15 mouse cellular contexts compared by ENCODE assay signal in the genomic region with DNA sequence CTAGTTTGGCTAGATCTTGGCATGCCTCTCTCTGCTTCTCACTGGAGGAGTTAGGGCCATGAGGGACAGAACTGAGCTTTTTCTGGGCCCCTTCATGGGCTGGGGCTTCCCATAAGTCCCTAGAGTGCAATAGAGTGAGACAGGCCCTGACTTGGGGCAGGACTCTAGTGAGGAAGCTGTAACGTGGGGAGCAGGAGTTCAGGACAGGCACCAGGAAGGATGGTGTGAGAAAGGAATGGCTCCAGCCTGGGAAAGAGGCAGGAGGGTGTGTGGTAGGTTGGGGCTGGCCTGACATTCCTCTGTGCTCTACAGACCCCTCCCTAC. TPM values are rescaled to one million over a fixed set of nuclear protein-coding genes. Genes with fewer than 3 reads are reported as not detected.
DNase-seq lines count a peak whose midpoint lies in the region; ATAC-seq and TF ChIP-seq lines count a peak whose summit lies in the region.
"Had no signal": no experiment of that assay in that cellular context is flagged by ENCODE, and none has a peak within 500 bp of the region (broad histone marks: within the 10 kb centered on the region; RNA-seq: fewer than 3 reads in every experiment).

No protein-coding gene starts in this region.

- intact Hi-C loops in heart, postnatal 14 days (cut with DNase I) = loop anchor here (5.0 kb wide), 1 partner anchor 33 kb away; no protein-coding TSS in a partner anchor

- no peak for TF ChIP-seq CTCF in hindbrain, postnatal 0 days (IDR thresholded peaks at IDR 0.05; ENCODE audit: low read depth)
- no peak for TF ChIP-seq CTCF in stomach, postnatal 0 days (IDR thresholded peaks at IDR 0.05; ENCODE audit: low read depth)

- H3K27me3 ChIP-seq in heart, embryonic 10.5 days (ENCODE audit: insufficient read depth, poor library complexity, severe bottlenecking) = no peaks in the 10 kb centered on the region
- no peaks in the 10 kb centered on the region for H3K27me3 ChIP-seq in hindbrain, postnatal 0 days (ENCODE audit: insufficient read depth, low read length)
- H3K27me3 ChIP-seq in hindbrain, embryonic 12.5 days = no peaks in the 10 kb centered on the region; the same call in 1 of the 2 replicates
- H3K27me3 ChIP-seq in stomach, embryonic 14.5 days (ENCODE audit: control insufficient read depth, insufficient read depth, low read length) = no peaks in the 10 kb centered on the region
- H3K27me3 ChIP-seq in stomach, postnatal 0 days (ENCODE audit: control insufficient read depth, insufficient read depth, low read length) = no peaks in the 10 kb centered on the region
- H3K27me3 ChIP-seq in midbrain, embryonic 10.5 days (ENCODE audit: low read depth, poor library complexity, severe bottlenecking) = no peaks in the 10 kb centered on the region
- H3K27me3 ChIP-seq: limb, embryonic 13.5 days; midbrain, embryonic 12.5 days had no signal

- WGBS in heart, embryonic 10.5 days = 58% methylated on average over 1 of the region's 1 CpGs
- 70% methylated on average over 1 of the region's 1 CpGs for WGBS in hindbrain, postnatal 0 days
- 80% methylated on average over 1 of the region's 1 CpGs for WGBS in hindbrain, embryonic 12.5 days
- 62% methylated on average over 1 of the region's 1 CpGs for WGBS in stomach, embryonic 14.5 days
- 42% methylated on average over 1 of the region's 1 CpGs for WGBS in stomach, postnatal 0 days
- WGBS in midbrain, embryonic 10.5 days = 84% methylated on average over 1 of the region's 1 CpGs

- H3K9me3 ChIP-seq in heart, embryonic 10.5 days = no peaks in the 10 kb centered on the region
- H3K9me3 ChIP-seq in hindbrain, postnatal 0 days (ENCODE audit: low read length) = no peaks in the 10 kb centered on the region
- H3K9me3 ChIP-seq in hindbrain, embryonic 12.5 days (replicated peaks) = no peaks in the 10 kb centered on the region
- no peaks in the 10 kb centered on the region for H3K9me3 ChIP-seq in stomach, embryonic 14.5 days (ENCODE audit: control insufficient read depth, low read depth, low read length)
- no peaks in the 10 kb centered on the region for H3K9me3 ChIP-seq in stomach, postnatal 0 days (ENCODE audit: control insufficient read depth, low read length)
- H3K9me3 ChIP-seq in midbrain, embryonic 10.5 days (replicated peaks) = no peaks in the 10 kb centered on the region
- H3K9me3 ChIP-seq: G1E; limb, embryonic 13.5 days; midbrain, embryonic 12.5 days had no signal

- H3K4me2 ChIP-seq in hindbrain, postnatal 0 days (ENCODE audit: low read depth, low read length) = no peak overlapping the region
- no peak overlapping the region for H3K4me2 ChIP-seq in hindbrain, embryonic 12.5 days (replicated peaks)
- no peak overlapping the region for H3K4me2 ChIP-seq in stomach, embryonic 14.5 days (replicated peaks; ENCODE audit: low read depth, low read length)
- H3K4me2 ChIP-seq in stomach, postnatal 0 days (replicated peaks; ENCODE audit: low read depth) = no peak overlapping the region
- H3K4me2 ChIP-seq: limb, embryonic 13.5 days; midbrain, embryonic 12.5 days had no signal

- peaks cover 77% of the 10 kb centered on the region for H3K36me3 ChIP-seq in heart, embryonic 10.5 days
- H3K36me3 ChIP-seq in hindbrain, postnatal 0 days (ENCODE audit: insufficient read depth, low read length) = peaks cover 37% of the 10 kb centered on the region
- peaks cover 46% of the 10 kb centered on the region for H3K36me3 ChIP-seq in hindbrain, embryonic 12.5 days
- peaks cover 54% of the 10 kb centered on the region for H3K36me3 ChIP-seq in stomach, embryonic 14.5 days (ENCODE audit: control insufficient read depth, insufficient read depth, low read length)
- peaks cover 38% of the 10 kb centered on the region for H3K36me3 ChIP-seq in stomach, postnatal 0 days (ENCODE audit: control insufficient read depth, insufficient read depth, low read length)
- peaks cover 79% of the 10 kb centered on the region for H3K36me3 ChIP-seq in midbrain, embryonic 10.5 days

- no peak for DNase-seq in heart, embryonic 10.5 days (ENCODE audit: low spot score)
- no peak for DNase-seq in heart, postnatal 14 days
- no peak for DNase-seq in hindbrain, postnatal 0 days (ENCODE audit: low spot score)
- DNase-seq in stomach, postnatal 0 days (ENCODE audit: low spot score) = no peak
- DNase-seq in lung, postnatal 36 days = no peak
- DNase-seq in midbrain, embryonic 10.5 days (ENCODE audit: low spot score) = no peak
- DNase-seq: gastrocnemius, postnatal 10 days; layer of hippocampus, postnatal 36 days; right cerebral cortex, postnatal 14 days had no signal

- no peak overlapping the region for H3K4me3 ChIP-seq in heart, embryonic 10.5 days
- H3K4me3 ChIP-seq in hindbrain, postnatal 0 days (ENCODE audit: low read length) = no peak overlapping the region
- H3K4me3 ChIP-seq in hindbrain, embryonic 12.5 days = no peak overlapping the region
- no peak overlapping the region for H3K4me3 ChIP-seq in stomach, embryonic 14.5 days (ENCODE audit: low read depth, low read length)
- no peak overlapping the region for H3K4me3 ChIP-seq in stomach, postnatal 0 days (ENCODE audit: low read depth, low read length)
- no peak overlapping the region for H3K4me3 ChIP-seq in midbrain, embryonic 10.5 days
- H3K4me3 ChIP-seq: limb, embryonic 13.5 days; midbrain, embryonic 12.5 days had no signal

- no peak overlapping the region for H3K9ac ChIP-seq in hindbrain, postnatal 0 days (replicated peaks; ENCODE audit: low read length)
- no peak overlapping the region for H3K9ac ChIP-seq in hindbrain, embryonic 12.5 days
- no peak overlapping the region for H3K9ac ChIP-seq in stomach, embryonic 14.5 days (replicated peaks; ENCODE audit: low read depth, low read length)
- H3K9ac ChIP-seq in stomach, postnatal 0 days (ENCODE audit: low read length) = no peak overlapping the region
- H3K9ac ChIP-seq: limb, embryonic 13.5 days; midbrain, embryonic 12.5 days had no signal

- ATAC-seq in hindbrain, postnatal 0 days = no peak
- ATAC-seq in hindbrain, embryonic 12.5 days (ENCODE audit: low FRiP score) = no peak
- no peak for ATAC-seq in stomach, embryonic 14.5 days (ENCODE audit: insufficient number of reproducible peaks, insufficient read depth, low FRiP score, low read depth)
- ATAC-seq in stomach, postnatal 0 days (ENCODE audit: low FRiP score, low TSS enrichment) = no peak
- ATAC-seq: forebrain, embryonic 14.5 days had no signal

- no peak for TF ChIP-seq EP300 in stomach, postnatal 0 days (optimal IDR thresholded peaks at IDR 0.05)

- peak overlapping the region; percentile 18; the same call in 1 of the 2 replicates for H3K27ac ChIP-seq in heart, embryonic 10.5 days
- H3K27ac ChIP-seq in hindbrain, postnatal 0 days = 0 out of 2 replicates have a peak overlapping the region, but pooled peaks have one; percentile 51
- no peak overlapping the region for H3K27ac ChIP-seq in hindbrain, embryonic 12.5 days
- peak overlapping the region; percentile 21; the same call in 1 of the 2 replicates for H3K27ac ChIP-seq in stomach, embryonic 14.5 days (ENCODE audit: low read length)
- H3K27ac ChIP-seq in stomach, postnatal 0 days (replicated peaks) = no peak overlapping the region
- H3K27ac ChIP-seq in midbrain, embryonic 10.5 days (replicated peaks) = no peak overlapping the region
- H3K27ac ChIP-seq: limb, embryonic 13.5 days; midbrain, embryonic 12.5 days had no signal

- peaks cover 30% of the 10 kb centered on the region for H3K4me1 ChIP-seq in heart, embryonic 10.5 days
- 0 out of 2 replicates have a peak, but pooled peaks cover 2% of the 10 kb centered on the region for H3K4me1 ChIP-seq in hindbrain, postnatal 0 days (ENCODE audit: insufficient read depth, low read length)
- 0 out of 2 replicates have a peak, but pooled peaks cover 5% of the 10 kb centered on the region for H3K4me1 ChIP-seq in hindbrain, embryonic 12.5 days
- no peaks in the 10 kb centered on the region for H3K4me1 ChIP-seq in stomach, embryonic 14.5 days (ENCODE audit: control insufficient read depth, insufficient read depth, low read length)
- no peaks in the 10 kb centered on the region for H3K4me1 ChIP-seq in stomach, postnatal 0 days (replicated peaks; ENCODE audit: control insufficient read depth, insufficient read depth)
- H3K4me1 ChIP-seq in midbrain, embryonic 10.5 days = peaks cover 13% of the 10 kb centered on the region
- H3K4me1 ChIP-seq: midbrain, embryonic 12.5 days had no signal

RNA-seq across cellular contexts. Expression of a gene that starts 26.5 kb away (rescaled TPM):
- polyA plus RNA-seq in heart, embryonic 10.5 days (2016; fragmentation: Nextera tagmentation; extraction: Ambion mirVana) = 15.7 and 15.9 TPM in 2 replicates
- 1 to 10 TPM; 8.1 to 8.3 TPM for total RNA-seq in heart, postnatal 14 days (2021)
- total RNA-seq in hindbrain, postnatal 0 days (2014; rRNA removed) = 16.9 and 20.4 TPM in 2 replicates
- 16.6 and 17.0 TPM in 2 replicates for polyA plus RNA-seq in hindbrain, postnatal 0 days (2015; fragmentation: Nextera tagmentation; extraction: Ambion mirVana)
- polyA plus RNA-seq in hindbrain, embryonic 12.5 days (2016; fragmentation: Nextera tagmentation; extraction: Ambion mirVana) = 37.0 and 37.7 TPM in 2 replicates
- 21.8 TPM in 2 replicates for polyA plus RNA-seq in stomach, embryonic 14.5 days (2014; fragmentation: Nextera tagmentation; extraction: Ambion mirVana)
- polyA plus RNA-seq in stomach, postnatal 0 days (2015; fragmentation: Nextera tagmentation; extraction: Ambion mirVana) = 5.1 and 5.7 TPM in 2 replicates
- polyA plus RNA-seq in midbrain, embryonic 10.5 days (2016; fragmentation: Nextera tagmentation; extraction: Ambion mirVana) = 26.9 and 32.1 TPM in 2 replicates

Comparison
In these comparisons a context has a peak if more than half of its experiments do, and no peak if none do; other contexts are left out.
1. H3K27ac ChIP-seq: peak in heart, embryonic 10.5 days (single experiment), hindbrain, postnatal 0 days (single experiment) and stomach, embryonic 14.5 days (single experiment); none in hindbrain, embryonic 12.5 days (single experiment), stomach, postnatal 0 days (single experiment) and midbrain, embryonic 10.5 days (single experiment).